Mouse (Mus musculus) forebrain, embryonic 10.5 days (tissue): ENCODE results near the gene Lsg1. TPM values are rescaled to one million over a fixed set of nuclear protein-coding genes. Genes with fewer than 3 reads are reported as not detected.

Source experiments
- DNase-seq: peaks from one replicate; pipeline ENCODE4 v3.0.0-alpha.2; 2017; ENCODE audit warnings: low spot score; ENCODE audit errors: extremely low spot score
- H3K27ac ChIP-seq: fragments of 300-500 bp; sonication (generic); 2 replicates; pipeline ENCODE4 v1.5.1; 2016; ENCODE audit warnings: mild to moderate bottlenecking
- H3K27me3 ChIP-seq: fragments of 300-500 bp; sonication (generic); 2 replicates; pipeline ENCODE4 v1.6.1; 2016; ENCODE audit warnings: mild to moderate bottlenecking; ENCODE audit not compliant: poor library complexity, severe bottlenecking
- H3K36me3 ChIP-seq: fragments of 300-500 bp; sonication (generic); replicated peaks from 2 replicates; pipeline ENCODE4 v1.6.1; 2016; ENCODE audit warnings: mild to moderate bottlenecking, moderate library complexity
- H3K4me1 ChIP-seq: fragments of 300-500 bp; sonication (generic); 2 replicates; pipeline ENCODE4 v1.6.1; 2016
- H3K4me3 ChIP-seq: fragments of 300-500 bp; sonication (generic); 2 replicates; pipeline ENCODE4 v1.5.1; 2016; ENCODE audit warnings: mild to moderate bottlenecking, moderate library complexity
- H3K9me3 ChIP-seq: fragments of 300-500 bp; sonication (generic); 2 replicates; pipeline ENCODE4 v1.6.1; 2016; ENCODE audit warnings: mild to moderate bottlenecking, moderate library complexity
- WGBS: fragments of 180-500 bp; shearing (Covaris S2); methylation state at CpG from one replicate; pipeline ENCODE4 v1.1.7; 2016; 5-methylcytosine and 5-hydroxymethylcytosine counted together
- polyA plus RNA-seq: library from polyadenylated mRNA; unstranded; fragments of >200 nt; fragmentation: Nextera tagmentation; extraction: Ambion mirVana; gene quantifications from 2 replicates; pipeline ENCODE4 v1.2.1, GENCODE M21; 2016

Lsg1 gene
- polyA plus RNA-seq, 1 experiment from 2014 or later, result 87.4 TPM

DNA sequence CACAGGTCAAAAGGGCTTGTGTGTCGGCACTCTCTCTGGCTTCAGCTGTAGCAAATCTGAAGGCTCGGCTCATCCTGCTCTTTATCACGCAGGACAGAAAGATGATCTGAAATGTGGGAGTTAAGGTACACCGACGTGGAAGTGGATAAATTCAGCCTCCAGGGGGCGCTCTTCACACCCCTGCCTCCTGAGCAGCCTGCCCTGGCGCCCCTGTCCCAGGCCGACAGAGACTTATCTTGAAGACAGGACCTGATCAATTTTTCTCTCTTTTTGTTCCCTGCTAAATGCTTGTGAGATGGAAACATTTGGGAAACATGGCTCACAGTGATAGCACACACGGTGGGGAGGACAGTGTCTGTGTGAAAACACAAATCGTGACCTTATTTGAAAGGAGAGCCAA, 48.0 kb downstream of the Lsg1 start:
- Histone ChIP-seq H3K36me3 (peaks cover 17% of the 10 kb centered on the region), H3K9me3 (no peaks in the 10 kb centered on the region)

GRCm38 (mm10) chr16:30535075-30535474, 52.3 kb downstream of the Lsg1 start:
- H3K27me3 ChIP-seq, result no peaks in the 10 kb centered on the region
- peaks cover 14% of the 10 kb centered on the region for H3K4me1 ChIP-seq
- H3K27ac ChIP-seq, result no peak overlapping the region
- H3K9me3 ChIP-seq, result no peaks in the 10 kb centered on the region
- 89% methylated on average over 1 of the region's 1 CpGs for WGBS
- DNase-seq, result no peak
- H3K36me3 ChIP-seq, result peaks cover 5% of the 10 kb centered on the region; the same call in 1 of the 2 replicates
- no peak overlapping the region for H3K4me3 ChIP-seq

More for the DNA sequence above, 48.0 kb downstream of the Lsg1 start:
- no peak overlapping the region for H3K27ac ChIP-seq
- peak; percentile 60 for DNase-seq
- WGBS, result 27% methylated on average over 10 of the region's 10 CpGs
- H3K4me3 ChIP-seq, result no peak overlapping the region
- no peaks in the 10 kb centered on the region for H3K27me3 ChIP-seq
- peaks cover 16% of the 10 kb centered on the region for H3K4me1 ChIP-seq

- H3K27me3 ChIP-seq, result no peaks in the 10 kb centered on the region
- 77% methylated on average over 4 of the region's 4 CpGs for WGBS
- no peak overlapping the region for H3K27ac ChIP-seq
- no peak overlapping the region for H3K4me3 ChIP-seq
- no peak for DNase-seq
- H3K4me1 ChIP-seq, result peaks cover 8% of the 10 kb centered on the region; the same call in 1 of the 2 replicates
- no peaks in the 10 kb centered on the region for H3K9me3 ChIP-seq
- H3K36me3 ChIP-seq, result peaks cover 16% of the 10 kb centered on the region
These were observed 53.8 kb downstream of the Lsg1 start for GRCm38 (mm10) chr16:30533592-30533991.

GRCm38 (mm10) chr16:30532929-30533328, 54.5 kb downstream of the Lsg1 start:
- DNase-seq, result no peak
- H3K36me3 ChIP-seq, result peaks cover 18% of the 10 kb centered on the region

DNA sequence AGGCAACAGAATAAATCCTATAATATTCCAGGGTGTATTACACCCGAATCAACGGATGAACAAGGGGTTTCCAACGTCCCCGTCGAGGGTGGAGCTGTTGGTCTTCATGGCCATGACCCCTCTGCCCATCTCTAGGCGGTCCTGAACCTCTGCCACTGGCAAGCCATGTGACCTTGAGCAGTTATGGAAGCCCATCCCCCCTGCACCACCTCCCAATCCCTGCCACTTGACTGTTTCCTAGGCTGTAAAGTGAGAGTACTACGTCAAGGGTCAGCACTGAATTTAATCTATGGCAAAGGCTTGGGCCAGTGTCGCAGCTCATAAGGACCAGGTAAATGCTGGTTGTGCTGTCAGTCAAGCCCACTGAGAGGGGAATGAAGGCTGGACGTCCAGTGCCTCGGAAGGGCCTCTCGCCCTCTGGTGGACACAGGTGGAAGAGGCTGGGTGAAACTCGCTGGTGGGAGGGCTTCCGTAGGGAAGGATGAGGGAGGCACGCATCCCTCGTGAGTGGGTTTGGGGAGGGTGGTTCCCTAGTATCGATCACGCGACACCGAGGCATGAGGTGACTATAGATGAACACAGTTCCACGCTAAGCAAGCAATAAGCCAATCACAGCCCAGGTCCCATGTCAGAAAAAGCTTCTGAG, 55.5 kb downstream of the Lsg1 start:
- Histone ChIP-seq H3K36me3 (peaks cover 22% of the 10 kb centered on the region), H3K27me3 (no peaks in the 10 kb centered on the region), H3K27ac (no peak overlapping the region), H3K9me3 (no peaks in the 10 kb centered on the region), H3K4me1 (peaks cover 8% of the 10 kb centered on the region; the same call in 1 of the 2 replicates), H3K4me3 (no peak overlapping the region)
- DNase-seq, result peak; percentile 57
- WGBS, result 32% methylated on average over 20 of the region's 20 CpGs

More at GRCm38 (mm10) chr16:30532929-30533328, 54.5 kb downstream of the Lsg1 start:
- no peaks in the 10 kb centered on the region for H3K27me3 ChIP-seq
- no peak overlapping the region for H3K4me3 ChIP-seq
- no peak overlapping the region for H3K27ac ChIP-seq
- no peaks in the 10 kb centered on the region for H3K9me3 ChIP-seq
- WGBS, result 91% methylated on average over 1 of the region's 1 CpGs
- peaks cover 8% of the 10 kb centered on the region; the same call in 1 of the 2 replicates for H3K4me1 ChIP-seq

- no peak overlapping the region for H3K27ac ChIP-seq
- H3K27me3 ChIP-seq, result no peaks in the 10 kb centered on the region
- no peaks in the 10 kb centered on the region for H3K9me3 ChIP-seq
- 46% methylated on average over 4 of the region's 4 CpGs for WGBS
- H3K36me3 ChIP-seq, result peaks cover 27% of the 10 kb centered on the region
- DNase-seq, result no peak
- H3K4me1 ChIP-seq, result peaks cover 5% of the 10 kb centered on the region; the same call in 1 of the 2 replicates
- H3K4me3 ChIP-seq, result no peak overlapping the region
These were observed 56.6 kb downstream of the Lsg1 start for GRCm38 (mm10) chr16:30530815-30531214.

DNA sequence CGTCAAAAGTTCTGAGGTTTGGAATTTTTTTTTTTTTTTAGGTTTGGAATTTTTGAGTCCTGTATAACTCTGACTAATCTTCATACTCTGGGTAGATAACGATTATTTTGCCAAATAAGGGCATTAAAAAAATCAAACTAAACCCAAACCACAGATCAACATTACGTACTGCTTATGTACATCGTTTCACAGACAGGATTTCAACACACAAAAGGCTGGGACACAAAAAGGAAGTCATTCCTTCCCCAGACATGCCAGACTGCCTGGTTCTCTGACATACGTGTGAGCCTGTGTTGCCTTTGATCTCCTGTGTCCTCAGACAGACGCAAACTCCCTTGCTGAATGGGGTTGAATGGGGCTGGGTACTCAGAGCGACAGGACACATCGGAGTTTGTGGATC, 59.0 kb downstream of the Lsg1 start:
- H3K4me1 ChIP-seq, result peaks cover 5% of the 10 kb centered on the region; the same call in 1 of the 2 replicates
- no peak overlapping the region for H3K27ac ChIP-seq
- H3K36me3 ChIP-seq, result peaks cover 39% of the 10 kb centered on the region
- no peak overlapping the region for H3K4me3 ChIP-seq
- H3K9me3 ChIP-seq, result no peaks in the 10 kb centered on the region
- no peaks in the 10 kb centered on the region for H3K27me3 ChIP-seq
- DNase-seq, result no peak
- 89% methylated on average over 8 of the region's 8 CpGs for WGBS

DNA sequence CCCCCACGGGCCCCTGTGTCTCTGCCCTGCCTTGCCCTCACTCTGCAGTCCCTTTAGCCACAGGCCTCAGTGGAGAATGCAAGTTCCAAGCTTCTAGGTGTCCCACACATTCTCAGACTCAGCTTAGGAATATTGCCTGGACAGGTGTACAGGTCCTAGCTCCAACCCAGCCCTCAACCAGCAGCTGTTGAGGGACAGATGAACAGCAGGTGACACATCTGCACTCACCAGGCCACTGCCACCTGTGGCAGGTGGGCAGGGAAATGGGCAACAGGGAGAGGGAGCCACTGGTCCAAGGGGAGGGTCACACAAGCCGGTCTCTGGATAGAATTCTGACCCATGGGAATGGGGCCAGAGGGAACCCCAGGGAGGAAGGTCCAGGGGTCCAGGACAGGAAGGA, 59.5 kb downstream of the Lsg1 start:
- H3K27ac ChIP-seq, result no peak overlapping the region
- no peaks in the 10 kb centered on the region for H3K9me3 ChIP-seq
- DNase-seq, result no peak
- WGBS, result 83% methylated on average over 2 of the region's 2 CpGs
- H3K27me3 ChIP-seq, result no peaks in the 10 kb centered on the region
- H3K36me3 ChIP-seq, result peaks cover 41% of the 10 kb centered on the region
- no peak overlapping the region for H3K4me3 ChIP-seq
- peaks cover 5% of the 10 kb centered on the region; the same call in 1 of the 2 replicates for H3K4me1 ChIP-seq

GRCm38 (mm10) chr16:30525756-30526155, 61.6 kb downstream of the Lsg1 start:
- no peaks in the 10 kb centered on the region for H3K4me1 ChIP-seq
- peaks cover 50% of the 10 kb centered on the region for H3K36me3 ChIP-seq
- H3K9me3 ChIP-seq, result no peaks in the 10 kb centered on the region
- no peak overlapping the region for H3K4me3 ChIP-seq
- H3K27me3 ChIP-seq, result no peaks in the 10 kb centered on the region
- no peak for DNase-seq
- no peak overlapping the region for H3K27ac ChIP-seq
- WGBS, result 89% methylated on average over 14 of the region's 14 CpGs

DNA sequence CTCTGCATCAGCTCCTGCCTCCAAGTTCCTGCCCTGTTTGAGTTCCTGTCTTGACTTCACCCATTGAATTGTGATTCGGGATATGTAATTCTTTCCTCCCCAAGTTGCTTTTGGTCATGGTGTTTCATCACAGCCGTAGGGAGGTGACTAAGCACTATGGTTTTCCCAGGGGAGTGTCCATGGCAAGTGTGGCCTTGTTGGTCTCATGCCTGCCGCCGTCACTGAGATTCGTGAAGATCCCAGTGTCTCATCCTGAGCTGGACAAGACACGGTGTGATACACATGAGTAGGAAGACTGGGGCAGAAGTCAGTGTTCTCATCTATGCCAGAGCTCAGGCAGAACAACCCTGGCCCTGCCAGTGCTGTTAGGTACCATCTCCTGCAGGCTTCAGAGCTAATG, 62.9 kb downstream of the Lsg1 start:
- 94% methylated on average over 6 of the region's 6 CpGs for WGBS
- no peak for DNase-seq
- no peak overlapping the region for H3K27ac ChIP-seq

GRCm38 (mm10) chr16:30522253-30522940, 65.0 kb downstream of the Lsg1 start:
- DNase-seq, result no peak
- WGBS, result 68% methylated on average over 10 of the region's 10 CpGs
- Histone ChIP-seq H3K27me3 (no peaks in the 10 kb centered on the region), H3K27ac (no peak overlapping the region), H3K4me3 (no peak overlapping the region), H3K9me3 (no peaks in the 10 kb centered on the region), H3K4me1 (no peaks in the 10 kb centered on the region), H3K36me3 (peaks cover 33% of the 10 kb centered on the region)

More for the DNA sequence above, 62.9 kb downstream of the Lsg1 start:
- Histone ChIP-seq H3K36me3 (peaks cover 44% of the 10 kb centered on the region), H3K4me3 (no peak overlapping the region), H3K9me3 (no peaks in the 10 kb centered on the region), H3K4me1 (no peaks in the 10 kb centered on the region), H3K27me3 (no peaks in the 10 kb centered on the region)

GRCm38 (mm10) chr16:30521147-30521546, 66.2 kb downstream of the Lsg1 start:
- H3K4me3 ChIP-seq, result no peak overlapping the region
- no peaks in the 10 kb centered on the region for H3K9me3 ChIP-seq
- no peak overlapping the region for H3K27ac ChIP-seq
- no peaks in the 10 kb centered on the region for H3K27me3 ChIP-seq
- 52% methylated on average over 3 of the region's 3 CpGs for WGBS
- H3K4me1 ChIP-seq, result no peaks in the 10 kb centered on the region
- H3K36me3 ChIP-seq, result peaks cover 34% of the 10 kb centered on the region
- DNase-seq, result no peak

DNA sequence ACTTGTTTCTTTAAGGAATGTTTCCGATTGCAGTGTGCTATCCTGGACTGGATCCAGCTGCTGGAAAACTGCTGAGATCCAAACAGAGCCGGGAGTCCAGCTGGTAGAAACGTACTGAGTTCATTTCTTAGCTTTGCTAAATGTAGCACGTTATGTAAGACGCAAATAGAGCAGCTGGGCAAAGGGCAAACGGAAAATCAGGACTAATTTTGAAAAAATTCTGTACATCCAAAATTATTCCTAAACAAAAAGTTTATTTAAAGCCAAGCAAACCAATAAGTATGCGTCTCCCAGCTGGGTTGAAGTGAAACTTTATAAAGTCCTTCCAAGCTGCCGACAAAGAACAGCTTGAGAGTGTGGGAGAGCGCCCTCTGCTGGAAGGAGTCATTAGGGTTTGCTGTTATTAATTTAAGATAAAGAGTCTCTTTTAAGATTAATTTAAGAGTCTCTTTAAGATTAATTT, 67.0 kb downstream of the Lsg1 start:
- WGBS, result 41% methylated on average over 9 of the region's 9 CpGs
- DNase-seq, result peak; percentile 63
- Histone ChIP-seq H3K27me3 (no peaks in the 10 kb centered on the region), H3K27ac (no peak overlapping the region), H3K9me3 (no peaks in the 10 kb centered on the region; the same call in 1 of the 2 replicates), H3K4me1 (no peaks in the 10 kb centered on the region), H3K36me3 (peaks cover 36% of the 10 kb centered on the region), H3K4me3 (no peak overlapping the region)
